Mouse (Mus musculus): ENCODE measurements around the gene Brd3.

Gene Brd3

GRCm38 (mm10) chr2:27400083-27400482, 107.4 kb downstream of the Brd3 start:
- no peak for DNase-seq (ENCODE audit: low spot score)

GRCm38 (mm10) chr2:27396656-27397440, 110.6 kb downstream of the Brd3 start:
- DNase-seq (ENCODE audit: low spot score): peak; percentile 21

All from layer of hippocampus, adult 9-10 months (tissue).